Mouse (Mus musculus) midbrain, embryonic 11.5 days (tissue): Measurements from ENCODE around the gene Krt33a. TPM values are rescaled to one million over a fixed set of nuclear protein-coding genes. Genes with fewer than 3 reads are reported as not detected.

Source experiments
- ATAC-seq: fragments of 200-750 bp; cut with Nextera tagmentation; 2 replicates; pipeline ENCODE4 v1.8.0; 2017; ENCODE audit warnings: moderate TSS enrichment, moderate library complexity; ENCODE audit not compliant: low FRiP score
- DNase-seq: peaks from one replicate; pipeline ENCODE4 v3.0.0; 2015; ENCODE audit warnings: low spot score; ENCODE audit errors: missing footprints
- H3K27ac ChIP-seq: fragments of 300-500 bp; sonication (generic); 2 replicates; pipeline ENCODE4 v1.5.1; 2014; ENCODE audit warnings: low read depth, low read length
- H3K27me3 ChIP-seq: fragments of 300-500 bp; sonication (generic); 2 replicates; pipeline ENCODE4 v1.6.1; 2014; ENCODE audit warnings: mild to moderate bottlenecking, low read length, moderate library complexity, mixed read lengths; ENCODE audit not compliant: control insufficient read depth, insufficient read depth
- H3K36me3 ChIP-seq: fragments of 300-500 bp; sonication (generic); 2 replicates; pipeline ENCODE4 v1.6.1; 2014; ENCODE audit warnings: mild to moderate bottlenecking, low read length, moderate library complexity, mixed read lengths; ENCODE audit not compliant: control insufficient read depth, insufficient read depth
- H3K4me1 ChIP-seq: fragments of 300-500 bp; sonication (generic); 2 replicates; pipeline ENCODE4 v1.6.1; 2014; ENCODE audit warnings: low read length; ENCODE audit not compliant: control insufficient read depth, insufficient read depth
- H3K4me2 ChIP-seq: fragments of 300-500 bp; sonication (generic); 2 replicates; pipeline ENCODE4 v1.6.1; 2014; ENCODE audit warnings: mild to moderate bottlenecking, moderate library complexity
- H3K4me3 ChIP-seq: fragments of 300-500 bp; sonication (generic); 2 replicates; pipeline ENCODE4 v1.5.1; 2014; ENCODE audit warnings: low read depth, low read length
- H3K9ac ChIP-seq: fragments of 300-500 bp; sonication (generic); 2 replicates; pipeline ENCODE4 v1.6.1; 2014; ENCODE audit warnings: low read length
- H3K9me3 ChIP-seq: fragments of 300-500 bp; sonication (generic); 2 replicates; pipeline ENCODE4 v1.6.1; 2016; ENCODE audit warnings: low read length; ENCODE audit not compliant: control insufficient read depth
- WGBS: fragments of 180-500 bp; shearing (Covaris S2); extraction: QIAGEN DNeasy Blood & Tissue Kit; methylation state at CpG from one replicate; pipeline ENCODE4 v1.1.7; 2014; 5-methylcytosine and 5-hydroxymethylcytosine counted together
- polyA plus RNA-seq: library from polyadenylated mRNA; unstranded; fragments of >200 nt; fragmentation: Nextera tagmentation; extraction: Ambion mirVana; gene quantifications from 2 replicates; pipeline ENCODE4 v1.2.1, GENCODE M21; 2014

Krt33a gene
- polyA plus RNA-seq, 1 experiment from 2014 or later, result not detected

GRCm38 (mm10) chr11:99978953-99979352 is 37.1 kb downstream of the Krt33a start, which contains the start of gene Krtap29-1:
Krtap29-1 (minus strand) TSS chr11:99979053.
- Histone ChIP-seq H3K4me3 (no peak within 1 kb of the TSS), H3K36me3 (no peaks in the 10 kb centered on the region), H3K9ac (no peak within 1 kb of the TSS), H3K27ac (no peak within 1 kb of the TSS), H3K27me3 (no peaks in the 10 kb centered on the region), H3K4me2 (no peak within 1 kb of the TSS), H3K4me1 (no peaks in the 10 kb centered on the region), H3K9me3 (no peaks in the 10 kb centered on the region)
- DNase-seq (no peak), ATAC-seq (no peak)
- 74% methylated on average over 5 of the region's 5 CpGs for WGBS

- Histone ChIP-seq H3K27ac (no peak overlapping the region), H3K9ac (no peak overlapping the region), H3K36me3 (no peaks in the 10 kb centered on the region), H3K4me1 (no peaks in the 10 kb centered on the region), H3K9me3 (no peaks in the 10 kb centered on the region), H3K4me3 (no peak overlapping the region), H3K27me3 (no peaks in the 10 kb centered on the region), H3K4me2 (no peak overlapping the region)
- ATAC-seq (no peak), DNase-seq (no peak)
- 82% methylated on average over 2 of the region's 2 CpGs for WGBS
Measured at GRCm38 (mm10) chr11:99965961-99966360, 50.1 kb downstream of the Krt33a start.

- Histone ChIP-seq H3K9me3 (no peaks in the 10 kb centered on the region), H3K4me1 (no peaks in the 10 kb centered on the region), H3K4me2 (no peak overlapping the region), H3K9ac (no peak overlapping the region), H3K36me3 (no peaks in the 10 kb centered on the region), H3K27ac (no peak overlapping the region), H3K27me3 (no peaks in the 10 kb centered on the region), H3K4me3 (no peak overlapping the region)
- WGBS, result 51% methylated on average over 6 of the region's 6 CpGs
- DNase-seq (no peak), ATAC-seq (no peak)
Measured at GRCm38 (mm10) chr11:99964213-99964612, 51.8 kb downstream of the Krt33a start.

Other genes starting within 250 kb of the Krt33a start
- gene Gm11595, start 243.3 kb downstream of the Krt33a start, polyA plus RNA-seq, result not detected in 2 replicates
- gene Krtap4-8, start 235.5 kb downstream of the Krt33a start, polyA plus RNA-seq, result not detected in 2 replicates
- not detected in 2 replicates for gene Krtap4-9, start 231.0 kb downstream of the Krt33a start, polyA plus RNA-seq
- not detected in 2 replicates for gene Gm11596, start 222.7 kb downstream of the Krt33a start, polyA plus RNA-seq
- not detected in 2 replicates for gene Gm11569, start 217.3 kb downstream of the Krt33a start, polyA plus RNA-seq
- not detected in 2 replicates for gene Gm11554, start 211.8 kb downstream of the Krt33a start, polyA plus RNA-seq
- gene Krtap4-13, start 206.3 kb downstream of the Krt33a start, polyA plus RNA-seq, result not detected in 2 replicates
- gene Gm11564, start 200.5 kb downstream of the Krt33a start, polyA plus RNA-seq, result not detected in 2 replicates
- gene 2300003K06Rik, start 178.1 kb downstream of the Krt33a start, polyA plus RNA-seq, result not detected in 2 replicates
- gene Krtap4-16, start 164.6 kb downstream of the Krt33a start, polyA plus RNA-seq, result not detected in 2 replicates
- gene Gm11568, start 158.3 kb downstream of the Krt33a start, polyA plus RNA-seq, result not detected in 2 replicates
- not detected in 2 replicates for gene Gm11559, start 151.7 kb downstream of the Krt33a start, polyA plus RNA-seq
- gene Krtap9-1, start 142.8 kb downstream of the Krt33a start, polyA plus RNA-seq, result not detected in 2 replicates
- not detected in 2 replicates for gene Gm11567, start 137.0 kb downstream of the Krt33a start, polyA plus RNA-seq
- not detected in 2 replicates for gene Krtap31-1, start 108.3 kb downstream of the Krt33a start, polyA plus RNA-seq
- gene Gm11565, start 101.5 kb downstream of the Krt33a start, polyA plus RNA-seq, result not detected in 2 replicates
- gene Krtap31-2, start 79.9 kb downstream of the Krt33a start, polyA plus RNA-seq, result not detected in 2 replicates
- not detected in 2 replicates for gene Krtap9-5, start 67.7 kb downstream of the Krt33a start, polyA plus RNA-seq
- not detected in 2 replicates for gene Krtap29-1, start 37.2 kb downstream of the Krt33a start, polyA plus RNA-seq
- not detected in 2 replicates for gene Krtap16-1, start 29.6 kb downstream of the Krt33a start, polyA plus RNA-seq
- gene Krtap17-1, start 22.2 kb downstream of the Krt33a start, polyA plus RNA-seq, result not detected in 2 replicates
- not detected in 2 replicates for gene Krt33b, start 13.7 kb upstream of the Krt33a start, polyA plus RNA-seq
- not detected in 2 replicates for gene Krt34, start 25.3 kb upstream of the Krt33a start, polyA plus RNA-seq
- not detected in 2 replicates for gene Krt31, start 34.3 kb upstream of the Krt33a start, polyA plus RNA-seq
- not detected in 2 replicates for gene Krt32, start 72.0 kb upstream of the Krt33a start, polyA plus RNA-seq
- gene Krt35, start 80.0 kb upstream of the Krt33a start, polyA plus RNA-seq, result not detected in 2 replicates
- not detected in 2 replicates for gene Krt36, start 89.4 kb upstream of the Krt33a start, polyA plus RNA-seq
- not detected in 2 replicates for gene Krt13, start 105.4 kb upstream of the Krt33a start, polyA plus RNA-seq
- 0.65 and 0.89 TPM in 2 replicates for gene Krt15, start 119.7 kb upstream of the Krt33a start, polyA plus RNA-seq
- 1.8 and 3.2 TPM in 2 replicates for gene Krt19, start 132.5 kb upstream of the Krt33a start, polyA plus RNA-seq
- gene Krt9, start 177.0 kb upstream of the Krt33a start, polyA plus RNA-seq, result not detected in 2 replicates
- 1.2 and 1.5 TPM in 2 replicates for gene Krt14, start 191.3 kb upstream of the Krt33a start, polyA plus RNA-seq
- not detected in 2 replicates for gene Krt16, start 232.7 kb upstream of the Krt33a start, polyA plus RNA-seq
- 0.21 TPM in 1 of 2 replicates, not detected in the other for gene Krt17, start 244.8 kb upstream of the Krt33a start, polyA plus RNA-seq